Comparison of ENCODE assay signal across 26 mouse cellular contexts in the genomic region with DNA sequence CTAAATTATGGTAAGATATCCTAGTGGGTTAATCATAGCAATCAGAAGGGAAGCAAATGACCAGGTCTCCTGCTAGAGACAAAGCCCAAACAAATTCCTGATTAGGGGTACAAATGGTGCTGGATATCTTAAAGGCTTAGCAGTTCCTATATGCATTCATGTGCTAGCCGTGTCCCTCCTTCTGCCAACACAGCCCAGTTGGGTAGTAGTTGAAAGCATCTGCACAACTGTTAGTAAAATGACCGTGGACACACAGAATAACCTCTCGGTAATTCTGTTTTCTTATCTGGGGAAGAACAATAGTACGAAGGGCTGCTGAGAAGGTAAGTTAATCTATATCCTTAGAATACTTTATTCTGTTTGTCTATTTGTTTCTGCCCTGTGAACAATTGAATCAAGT. TPM values are rescaled to one million over a fixed set of nuclear protein-coding genes. Genes with fewer than 3 reads are reported as not detected.
DNase-seq lines count a peak whose midpoint lies in the region; ATAC-seq and TF ChIP-seq lines count a peak whose summit lies in the region.
"Had no signal": no experiment of that assay in that cellular context is flagged by ENCODE, and none has a peak within 500 bp of the region (broad histone marks: within the 10 kb centered on the region; RNA-seq: fewer than 3 reads in every experiment).

No protein-coding gene starts in this region.

- no peak overlapping the region for H3K9ac ChIP-seq in embryonic facial prominence, embryonic 13.5 days
- H3K9ac ChIP-seq in heart, embryonic 14.5 days (ENCODE audit: low read length) = no peak overlapping the region
- H3K9ac ChIP-seq in lung, embryonic 14.5 days = no peak overlapping the region

- no peak for TF ChIP-seq CTCF in lung, embryonic 14.5 days (IDR thresholded peaks at IDR 0.05; ENCODE audit: low read depth)

- ATAC-seq in embryonic facial prominence, embryonic 13.5 days (ENCODE audit: insufficient number of reproducible peaks, insufficient read depth, low FRiP score, low TSS enrichment, low read depth) = no peak
- ATAC-seq in heart, embryonic 14.5 days (ENCODE audit: insufficient number of reproducible peaks, insufficient read depth, low FRiP score, low read depth) = no peak
- no peak for ATAC-seq in lung, embryonic 14.5 days (ENCODE audit: insufficient read depth)
- ATAC-seq: hindbrain, embryonic 16.5 days; intestine, embryonic 16.5 days had no signal

- no peak overlapping the region for H3K4me3 ChIP-seq in embryonic facial prominence, embryonic 13.5 days
- no peak overlapping the region for H3K4me3 ChIP-seq in embryonic facial prominence, embryonic 10.5 days
- no peak overlapping the region for H3K4me3 ChIP-seq in heart, embryonic 14.5 days (ENCODE audit: control insufficient read depth in 1 of 2, insufficient read depth in 1 of 2, low read depth in 1 of 2, low read length in 2 of 2)
- no peak overlapping the region for H3K4me3 ChIP-seq in lung, embryonic 14.5 days (ENCODE audit: low read depth, low read length)
- H3K4me3 ChIP-seq: midbrain, embryonic 10.5 days had no signal

- WGBS in embryonic facial prominence, embryonic 13.5 days = 80% methylated on average over 4 of the region's 4 CpGs
- WGBS in embryonic facial prominence, embryonic 10.5 days = 80% methylated on average over 4 of the region's 4 CpGs
- WGBS in heart, embryonic 14.5 days = 62% methylated on average over 4 of the region's 4 CpGs
- 76% methylated on average over 4 of the region's 4 CpGs for WGBS in lung, embryonic 14.5 days

- H3K4me2 ChIP-seq in embryonic facial prominence, embryonic 13.5 days = peak overlapping the region; percentile 63; the same call in 1 of the 2 replicates
- H3K4me2 ChIP-seq in heart, embryonic 14.5 days (ENCODE audit: low read length) = peak overlapping the region; percentile 68
- H3K4me2 ChIP-seq in lung, embryonic 14.5 days = peak overlapping the region; percentile 70; the same call in 1 of the 2 replicates

- H3K9me3 ChIP-seq in embryonic facial prominence, embryonic 13.5 days = no peaks in the 10 kb centered on the region
- no peaks in the 10 kb centered on the region for H3K9me3 ChIP-seq in embryonic facial prominence, embryonic 10.5 days
- no peaks in the 10 kb centered on the region for H3K9me3 ChIP-seq in heart, embryonic 14.5 days (ENCODE audit: control insufficient read depth, low read length)
- no peaks in the 10 kb centered on the region for H3K9me3 ChIP-seq in lung, embryonic 14.5 days (ENCODE audit: low read depth, low read length)
- H3K9me3 ChIP-seq: midbrain, embryonic 10.5 days had no signal

- peaks cover 21% of the 10 kb centered on the region for H3K36me3 ChIP-seq in embryonic facial prominence, embryonic 13.5 days
- peaks cover 10% of the 10 kb centered on the region; the same call in 1 of the 2 replicates for H3K36me3 ChIP-seq in embryonic facial prominence, embryonic 10.5 days (replicated peaks)
- 0 out of 2 replicates have a peak, but pooled peaks cover 3% of the 10 kb centered on the region for H3K36me3 ChIP-seq in heart, embryonic 14.5 days (ENCODE audit: control insufficient read depth, insufficient read depth, low read length)
- H3K36me3 ChIP-seq in lung, embryonic 14.5 days (ENCODE audit: insufficient read depth) = no peaks in the 10 kb centered on the region
- H3K36me3 ChIP-seq: midbrain, embryonic 10.5 days had no signal

- no peak for DNase-seq in embryonic facial prominence, embryonic 10.5 days (ENCODE audit: low spot score)
- no peak for DNase-seq in heart, adult 9 months (ENCODE audit: low spot score in 2 of 2)
- no peak for DNase-seq in lung, embryonic 14.5 days
- DNase-seq in lung, postnatal 36 days = no peak
- no peak for DNase-seq in gastrocnemius, postnatal 14 days
- no peak for DNase-seq in neural tube, embryonic 10.5 days (ENCODE audit: extremely low spot score, low spot score)
- DNase-seq: cerebellum, adult 11 months; lung, adult 2 months; retina, postnatal 1 day; thymus, postnatal 14 days had no signal

- peaks cover 29% of the 10 kb centered on the region for H3K4me1 ChIP-seq in embryonic facial prominence, embryonic 13.5 days
- H3K4me1 ChIP-seq in embryonic facial prominence, embryonic 10.5 days = peaks cover 30% of the 10 kb centered on the region
- H3K4me1 ChIP-seq in heart, embryonic 14.5 days (ENCODE audit: control insufficient read depth in 2 of 2, insufficient read depth in 2 of 2, low read length in 2 of 2) = peaks cover 5 to 6% of the 10 kb centered on the region in 2 experiments; a peak in 3 of 4 replicates
- H3K4me1 ChIP-seq in lung, embryonic 14.5 days (ENCODE audit: insufficient read depth) = no peaks in the 10 kb centered on the region; the same call in 1 of the 2 replicates

- no peak overlapping the region for H3K27ac ChIP-seq in embryonic facial prominence, embryonic 13.5 days
- H3K27ac ChIP-seq in embryonic facial prominence, embryonic 10.5 days (replicated peaks) = no peak overlapping the region
- H3K27ac ChIP-seq in heart, embryonic 14.5 days (replicated peaks in 1 of 2; ENCODE audit: control insufficient read depth in 1 of 2, insufficient read depth in 1 of 2, low read depth in 2 of 2, low read length in 2 of 2) = no peak overlapping the region
- no peak overlapping the region for H3K27ac ChIP-seq in lung, embryonic 14.5 days (ENCODE audit: low read depth)
- H3K27ac ChIP-seq: midbrain, embryonic 10.5 days had no signal

- intact Hi-C loops in gastrocnemius, postnatal 14 days (cut with DNase I; ENCODE audit: low total_unique reads) = no loop called here

- H3K27me3 ChIP-seq in embryonic facial prominence, embryonic 13.5 days = no peaks in the 10 kb centered on the region
- H3K27me3 ChIP-seq in embryonic facial prominence, embryonic 10.5 days (replicated peaks; ENCODE audit: low read depth, poor library complexity, severe bottlenecking) = no peaks in the 10 kb centered on the region
- H3K27me3 ChIP-seq in heart, embryonic 14.5 days (ENCODE audit: control insufficient read depth, insufficient read depth, low read length) = no peaks in the 10 kb centered on the region
- H3K27me3 ChIP-seq in lung, embryonic 14.5 days (ENCODE audit: insufficient read depth, low read length) = no peaks in the 10 kb centered on the region

RNA-seq across cellular contexts. Expression of a gene that starts 55.0 kb away (rescaled TPM):
- polyA plus RNA-seq in embryonic facial prominence, embryonic 13.5 days (2015; fragmentation: Nextera tagmentation; extraction: Ambion mirVana) = not detected in 2 replicates
- not detected in 2 replicates for polyA plus RNA-seq in embryonic facial prominence, embryonic 10.5 days (2016; fragmentation: Nextera tagmentation; extraction: Ambion mirVana)
- not detected in 2 replicates for polyA plus RNA-seq in heart, embryonic 14.5 days (2014; fragmentation: Nextera tagmentation; extraction: Ambion mirVana)
- polyA plus RNA-seq in lung, embryonic 14.5 days (2014; fragmentation: Nextera tagmentation; extraction: Ambion mirVana) = not detected in 2 replicates
- not detected for total RNA-seq in gastrocnemius, postnatal 14 days (2021)
- total RNA-seq: gastrocnemius, postnatal 10 days; hematopoietic stem cell, adult 5-6 weeks; layer of hippocampus, adult 18-20 months; layer of hippocampus, postnatal 25 days; left cerebral cortex, postnatal 10 days; midbrain, postnatal 0 days had no signal
- polyA plus RNA-seq: brain, embryonic 14.5 days; forebrain, embryonic 11.5 days; frontal cortex, adult 2 months; hindbrain, embryonic 16.5 days; lung, adult 2 months; midbrain, embryonic 10.5 days; midbrain, postnatal 0 days; neural tube, embryonic 11.5 days; testis, adult 2 months had no signal
